Comparison of ENCODE assay signal across 8 mouse cellular contexts in genomic region chr9:18473324-18474128, GRCm38 (mm10). TPM values are rescaled to one million over a fixed set of nuclear protein-coding genes. Genes with fewer than 3 reads are reported as not detected.
DNase-seq lines count a peak whose midpoint lies in the region; ATAC-seq lines count a peak whose summit lies in the region.

No protein-coding gene starts in this region.

- H3K4me2 ChIP-seq in intestine, embryonic 15.5 days (replicated peaks), result peak overlapping the region; percentile 84

- peak overlapping the region; percentile 57 for H3K9ac ChIP-seq in intestine, embryonic 15.5 days

- no peaks in the 10 kb centered on the region for H3K27me3 ChIP-seq in embryonic facial prominence, embryonic 10.5 days (replicated peaks; ENCODE audit: low read depth, poor library complexity, severe bottlenecking)
- H3K27me3 ChIP-seq in intestine, embryonic 15.5 days (replicated peaks), result no peaks in the 10 kb centered on the region

- peak overlapping the region; percentile 61 for H3K4me3 ChIP-seq in embryonic facial prominence, embryonic 10.5 days
- peak overlapping the region; percentile 64 for H3K4me3 ChIP-seq in intestine, embryonic 15.5 days (replicated peaks)

- peaks cover 6% of the 10 kb centered on the region; the same call in 1 of the 2 replicates for H3K36me3 ChIP-seq in embryonic facial prominence, embryonic 10.5 days (replicated peaks)
- H3K36me3 ChIP-seq in intestine, embryonic 15.5 days, result no peaks in the 10 kb centered on the region

- WGBS in embryonic facial prominence, embryonic 10.5 days, result 5% methylated on average over 39 of the region's 39 CpGs
- WGBS in intestine, embryonic 15.5 days, result 3% methylated on average over 39 of the region's 39 CpGs

- DNase-seq in adrenal gland, postnatal 25 days, result peak; percentile 71
- DNase-seq in embryonic facial prominence, embryonic 10.5 days (ENCODE audit: low spot score), result peak; percentile 89
- peak; percentile 27 to 69 for DNase-seq in gastrocnemius, postnatal 4 days (ENCODE audit: low spot score in 2 of 2)
- DNase-seq in left cerebral cortex, postnatal 14 days (ENCODE audit: low spot score in 2 of 2), result peak; percentile 40 to 73
- DNase-seq in right cerebral cortex, postnatal 14 days, result peak; percentile 75
- DNase-seq in urinary bladder, postnatal 4 days (ENCODE audit: low spot score in 2 of 2), result peak; percentile 60 to 77

- H3K9me3 ChIP-seq in embryonic facial prominence, embryonic 10.5 days, result no peaks in the 10 kb centered on the region
- no peaks in the 10 kb centered on the region for H3K9me3 ChIP-seq in intestine, embryonic 15.5 days

- intact Hi-C loops in left cerebral cortex, postnatal 14 days (cut with DNase I), result no loop called here

- ATAC-seq in intestine, embryonic 15.5 days, result peak; percentile 99
- ATAC-seq in megakaryocyte-erythroid progenitor cell, adult 5-6 weeks (replicated peaks; ENCODE audit: low FRiP score, low TSS enrichment, poor library complexity, severe bottlenecking), result peak; percentile 99

- H3K27ac ChIP-seq in embryonic facial prominence, embryonic 10.5 days (replicated peaks), result peak overlapping the region; percentile 85
- peak overlapping the region; percentile 84 for H3K27ac ChIP-seq in intestine, embryonic 15.5 days

- H3K4me1 ChIP-seq in embryonic facial prominence, embryonic 10.5 days, result 0 out of 2 replicates have a peak, but pooled peaks cover 8% of the 10 kb centered on the region
- no peaks in the 10 kb centered on the region for H3K4me1 ChIP-seq in intestine, embryonic 15.5 days (replicated peaks)

RNA-seq across cellular contexts. Expression of gene Zfp558, which starts 4.5 kb away (rescaled TPM):
- total RNA-seq in adrenal gland, postnatal 25 days (2021), result 2.1 and 2.6 TPM in 2 replicates
- polyA plus RNA-seq in embryonic facial prominence, embryonic 10.5 days (2016; fragmentation: Nextera tagmentation; extraction: Ambion mirVana), result 10.0 and 11.5 TPM in 2 replicates
- 1 to 10 TPM; 2.0 to 2.2 TPM for total RNA-seq in gastrocnemius, postnatal 4 days (2021)
- polyA plus RNA-seq in intestine, embryonic 15.5 days (2015; fragmentation: Nextera tagmentation; extraction: Ambion mirVana), result 3.4 and 3.7 TPM in 2 replicates
- total RNA-seq in left cerebral cortex, postnatal 14 days (2021), result 1 to 10 TPM; 2.3 to 4.3 TPM
- total RNA-seq in megakaryocyte-erythroid progenitor cell, adult 5-6 weeks (2014; fragmentation: Nextera tagmentation), result 2.6 and 2.9 TPM in 2 replicates
- total RNA-seq in megakaryocyte-erythroid progenitor cell, adult 5-6 weeks (2017), result 1.4 and 1.5 TPM in 2 replicates

RNA-seq across cellular contexts. Expression of gene Mbd3l1, which starts 4.6 kb away (rescaled TPM):
- not detected in 2 replicates for total RNA-seq in adrenal gland, postnatal 25 days (2021)
- not detected in 2 replicates for polyA plus RNA-seq in embryonic facial prominence, embryonic 10.5 days (2016; fragmentation: Nextera tagmentation; extraction: Ambion mirVana)
- total RNA-seq in gastrocnemius, postnatal 4 days (2021), result not detected
- polyA plus RNA-seq in intestine, embryonic 15.5 days (2015; fragmentation: Nextera tagmentation; extraction: Ambion mirVana), result not detected in 2 replicates
- not detected for total RNA-seq in left cerebral cortex, postnatal 14 days (2021)
- total RNA-seq in megakaryocyte-erythroid progenitor cell, adult 5-6 weeks (2014; fragmentation: Nextera tagmentation), result not detected in 2 replicates
- total RNA-seq in megakaryocyte-erythroid progenitor cell, adult 5-6 weeks (2017), result not detected in 2 replicates

RNA-seq across cellular contexts. Expression of gene Mbd3l2, which starts 43.1 kb away (rescaled TPM):
- not detected in 2 replicates for total RNA-seq in adrenal gland, postnatal 25 days (2021)
- polyA plus RNA-seq in embryonic facial prominence, embryonic 10.5 days (2016; fragmentation: Nextera tagmentation; extraction: Ambion mirVana), result not detected in 2 replicates
- not detected for total RNA-seq in gastrocnemius, postnatal 4 days (2021)
- polyA plus RNA-seq in intestine, embryonic 15.5 days (2015; fragmentation: Nextera tagmentation; extraction: Ambion mirVana), result not detected in 2 replicates
- not detected for total RNA-seq in left cerebral cortex, postnatal 14 days (2021)
- not detected in 2 replicates for total RNA-seq in megakaryocyte-erythroid progenitor cell, adult 5-6 weeks (2014; fragmentation: Nextera tagmentation)
- total RNA-seq in megakaryocyte-erythroid progenitor cell, adult 5-6 weeks (2017), result not detected in 2 replicates

Comparison
In these comparisons a context has a peak if more than half of its experiments do, and no peak if none do; other contexts are left out.
1. Peak in every context shown above with its lines: DNase-seq, ATAC-seq, H3K4me3 ChIP-seq and H3K27ac ChIP-seq.